Mouse (Mus musculus) frontal cortex, postnatal 10 days (tissue): Measurements from ENCODE around the gene Chid1.
A peak's percentile ranks its signal among the peaks of the same experiment; 100 is the strongest.

Source experiments
- DNase-seq, 2 experiments: peaks; one replicate each; pipeline ENCODE4 v3.0.0; 2022; ENCODE audit warnings: low spot score in 2 of 2, mixed read lengths in 1 of 2

Chid1 gene

GRCm38 (mm10) chr7:141559726-141560325, 20.2 kb upstream of the Chid1 start:
- DNase-seq, result no peak

- DNase-seq, result no peak
These were observed 19.3 kb upstream of the Chid1 start for GRCm38 (mm10) chr7:141558946-141559345.

GRCm38 (mm10) chr7:141558329-141558776, 18.7 kb upstream of the Chid1 start:
- DNase-seq, result no peak

- no peak for DNase-seq
These were observed 10.8 kb upstream of the Chid1 start for GRCm38 (mm10) chr7:141550464-141550863.

- no peak for DNase-seq
These were observed 9.9 kb upstream of the Chid1 start for GRCm38 (mm10) chr7:141549432-141550061.

- DNase-seq, result no peak
These were observed 5.0 kb upstream of the Chid1 start for GRCm38 (mm10) chr7:141544654-141545053.

- no peak for DNase-seq
These were observed 2.9 kb upstream of the Chid1 start for GRCm38 (mm10) chr7:141542588-141542987.

- DNase-seq, result no peak
These were observed 2.0 kb upstream of the Chid1 start for GRCm38 (mm10) chr7:141541681-141542080.

GRCm38 (mm10) chr7:141540312-141541081, 840 bp upstream of the Chid1 start:
- DNase-seq, result peak; percentile 57 to 78

GRCm38 (mm10) chr7:141538852-141539555, 653 bp downstream of the Chid1 start:
- peak in 1 of 2 experiments; percentile 20 for DNase-seq

GRCm38 (mm10) chr7:141535570-141535969, 4.1 kb downstream of the Chid1 start:
- DNase-seq, result no peak

GRCm38 (mm10) chr7:141525580-141525925, 14.1 kb downstream of the Chid1 start:
- no peak for DNase-seq

GRCm38 (mm10) chr7:141524760-141525579, 14.7 kb downstream of the Chid1 start:
- DNase-seq, result peak; percentile 68 to 76

GRCm38 (mm10) chr7:141524271-141524670, 15.4 kb downstream of the Chid1 start:
- no peak for DNase-seq

GRCm38 (mm10) chr7:141523007-141523406, 16.6 kb downstream of the Chid1 start:
- no peak for DNase-seq

- DNase-seq, result no peak
These were observed 19.9 kb downstream of the Chid1 start for GRCm38 (mm10) chr7:141519795-141520194.

GRCm38 (mm10) chr7:141518926-141519325, 20.7 kb downstream of the Chid1 start:
- DNase-seq, result no peak

- DNase-seq, result no peak
These were observed 21.4 kb downstream of the Chid1 start for GRCm38 (mm10) chr7:141518296-141518695.

GRCm38 (mm10) chr7:141517638-141518037, 22.0 kb downstream of the Chid1 start:
- no peak for DNase-seq

- DNase-seq, result no peak
These were observed 28.9 kb downstream of the Chid1 start for GRCm38 (mm10) chr7:141510681-141511191.

GRCm38 (mm10) chr7:141510196-141510595, 29.5 kb downstream of the Chid1 start:
- DNase-seq, result no peak
